Mouse (Mus musculus): ENCODE data around the gene Gja1.

- no peak for TF ChIP-seq HCFC1 (IDR thresholded peaks at IDR 0.05; ENCODE audit: low read depth, low read length)
- no peak for TF ChIP-seq CTCF (conservative IDR thresholded peaks at IDR 0.05 in 1 of 2, IDR thresholded peaks at IDR 0.05 in 1 of 2; ENCODE audit: low read depth in 2 of 2, low read length in 2 of 2)
- no peak for TF ChIP-seq ZNF384 (IDR thresholded peaks at IDR 0.05; ENCODE audit: low read depth, low read length)
- 0 out of 2 replicates have a peak, but pooled peaks have one; percentile 25 for TF ChIP-seq POLR2A (IDR thresholded peaks at IDR 0.05; ENCODE audit: low read depth, low read length)
- TF ChIP-seq MAZ (IDR thresholded peaks at IDR 0.05; ENCODE audit: low read depth, low read length), result no peak
- no peak for TF ChIP-seq JUND (conservative IDR thresholded peaks at IDR 0.05; ENCODE audit: low read depth, low read length)
- no peak for TF ChIP-seq EP300 (IDR thresholded peaks at IDR 0.05; ENCODE audit: low read length)
Measured at GRCm38 (mm10) chr10:56378648-56379254, 1.6 kb downstream of the Gja1 start.

Measured in CH12.LX (cell line).